Mouse (Mus musculus) small intestine, adult 2 months (tissue): ENCODE results near the gene Cant1. TPM values are rescaled to one million over a fixed set of nuclear protein-coding genes. Genes with fewer than 3 reads are reported as not detected.

Experiments
- H3K27ac ChIP-seq: fragments of 200-500 bp; 2 replicates; pipeline ENCODE4 v1.5.1; 2012; ENCODE audit warnings: low read depth, low read length, control low read depth, inconsistent platforms; ENCODE audit not compliant: insufficient read depth
- H3K27me3 ChIP-seq: fragments of 200-500 bp; 2 replicates; pipeline ENCODE4 v1.6.1; 2012; ENCODE audit warnings: mild to moderate bottlenecking, moderate library complexity, low read length, inconsistent platforms; ENCODE audit not compliant: control insufficient read depth, insufficient read depth
- H3K36me3 ChIP-seq: fragments of 200-500 bp; 2 replicates; pipeline ENCODE4 v1.6.1; 2012; ENCODE audit warnings: mild to moderate bottlenecking, low read length, control low read depth, inconsistent platforms; ENCODE audit not compliant: control insufficient read depth, insufficient read depth
- H3K4me1 ChIP-seq: fragments of 200-500 bp; 2 replicates; pipeline ENCODE4 v1.6.1; 2012; ENCODE audit warnings: low read length, inconsistent platforms, mixed read lengths; ENCODE audit not compliant: control insufficient read depth, insufficient read depth, insufficient read length
- H3K4me3 ChIP-seq: fragments of 200-500 bp; 2 replicates; pipeline ENCODE4 v1.5.1; 2012; ENCODE audit warnings: low read depth, mild to moderate bottlenecking, control low read depth, inconsistent platforms, low read length, moderate library complexity
- CTCF ChIP-seq: fragments of 200-500 bp; IDR thresholded peaks from 2 replicates; pipeline ENCODE4 v1.5.1; 2012; ENCODE audit warnings: low read depth, mild to moderate bottlenecking, control low read depth, inconsistent platforms, low read length, moderate library complexity, mixed read lengths; ENCODE audit not compliant: insufficient replicate concordance, insufficient read length; ENCODE audit errors: extremely low read depth
- POLR2A ChIP-seq: fragments of 200-500 bp; IDR thresholded peaks from 2 replicates; pipeline ENCODE4 v1.6.1; 2012; ENCODE audit warnings: low read depth, mild to moderate bottlenecking, control low read depth, inconsistent platforms, low read length, moderate library complexity
- WGBS: fragments of 180-500 bp; shearing (Covaris S2); methylation state at CpG from one replicate; pipeline ENCODE4 v1.1.7; 2018; 5-methylcytosine and 5-hydroxymethylcytosine counted together
- polyA plus RNA-seq: library from polyadenylated mRNA; depleted of rRNA; stranded (reverse); fragments of >200 nt; gene quantifications from 2 replicates; pipeline ENCODE4 v1.2.3, GENCODE M21; 2012

The Cant1 gene
- polyA plus RNA-seq, 1 experiment, result 158 TPM

DNA sequence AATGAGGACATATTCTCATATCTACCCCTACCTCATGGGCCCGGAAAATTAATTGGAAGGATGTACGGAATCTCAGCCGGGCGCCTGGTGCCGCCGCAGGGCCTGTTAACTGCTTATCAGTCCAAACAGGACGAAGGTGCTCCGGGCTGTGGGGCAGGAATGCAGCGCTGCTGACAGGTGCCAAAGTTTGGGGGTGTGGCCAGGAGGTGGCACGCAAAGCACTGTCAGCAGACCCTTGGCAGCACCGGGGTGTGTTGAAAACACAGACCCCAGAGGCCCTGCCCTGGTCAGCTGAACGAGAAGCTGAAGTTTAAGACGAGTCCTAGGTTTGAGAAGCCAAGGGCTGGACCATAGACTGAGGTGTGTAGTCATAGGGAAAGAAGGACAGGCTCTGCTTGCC, 23.8 kb upstream of the Cant1 start:
- no peak overlapping the region for H3K27ac ChIP-seq
- TF ChIP-seq POLR2A (no peak), CTCF (no peak)
- H3K27me3 ChIP-seq, result no peaks in the 10 kb centered on the region
- H3K4me1 ChIP-seq, result peaks cover 10% of the 10 kb centered on the region
- no peak overlapping the region for H3K4me3 ChIP-seq
- H3K36me3 ChIP-seq, result no peaks in the 10 kb centered on the region
- 34% methylated on average over 13 of the region's 13 CpGs for WGBS

DNA sequence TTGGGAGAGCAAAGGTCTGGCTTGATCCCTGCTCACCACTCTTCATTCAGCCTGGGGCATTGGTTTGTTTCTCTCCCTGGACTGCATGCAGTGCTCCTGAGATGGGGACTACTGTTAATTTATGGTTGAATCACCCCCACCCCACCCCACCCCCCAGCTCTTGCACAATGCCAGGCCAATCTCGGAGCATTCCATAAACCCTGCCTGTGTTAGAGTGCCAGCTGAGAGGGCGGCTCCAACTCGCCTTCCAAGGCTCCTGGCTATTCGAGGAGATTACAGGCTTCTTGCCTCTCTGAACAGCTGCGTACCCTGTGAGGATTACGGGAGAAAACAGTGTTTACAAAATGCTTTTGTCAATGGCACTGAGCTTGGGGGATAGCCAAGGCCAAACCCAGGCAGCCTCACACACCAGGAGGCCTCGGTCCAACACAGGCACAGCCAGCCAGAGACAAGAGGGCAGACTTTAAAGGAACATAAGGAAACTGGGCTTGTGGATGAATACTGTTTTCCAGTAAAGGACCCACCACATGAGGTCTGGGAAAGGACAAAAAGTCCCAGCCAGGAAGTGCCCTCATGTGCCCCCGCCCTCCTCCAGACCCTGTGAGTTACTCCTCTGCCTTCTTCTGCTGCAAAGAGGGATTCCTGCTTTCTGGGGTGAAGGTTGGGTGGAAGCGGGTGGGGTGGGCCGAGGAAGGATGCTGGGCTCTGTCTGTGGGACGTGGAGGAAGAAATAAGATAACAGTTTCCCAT, 20.0 kb upstream of the Cant1 start:
- peaks cover 19% of the 10 kb centered on the region for H3K4me1 ChIP-seq
- peak overlapping the region; percentile 44; the same call in 1 of the 2 replicates for H3K27ac ChIP-seq
- TF ChIP-seq CTCF (no peak), POLR2A (no peak)
- H3K36me3 ChIP-seq, result no peaks in the 10 kb centered on the region
- no peaks in the 10 kb centered on the region for H3K27me3 ChIP-seq
- no peak overlapping the region for H3K4me3 ChIP-seq
- 20% methylated on average over 11 of the region's 11 CpGs for WGBS

DNA sequence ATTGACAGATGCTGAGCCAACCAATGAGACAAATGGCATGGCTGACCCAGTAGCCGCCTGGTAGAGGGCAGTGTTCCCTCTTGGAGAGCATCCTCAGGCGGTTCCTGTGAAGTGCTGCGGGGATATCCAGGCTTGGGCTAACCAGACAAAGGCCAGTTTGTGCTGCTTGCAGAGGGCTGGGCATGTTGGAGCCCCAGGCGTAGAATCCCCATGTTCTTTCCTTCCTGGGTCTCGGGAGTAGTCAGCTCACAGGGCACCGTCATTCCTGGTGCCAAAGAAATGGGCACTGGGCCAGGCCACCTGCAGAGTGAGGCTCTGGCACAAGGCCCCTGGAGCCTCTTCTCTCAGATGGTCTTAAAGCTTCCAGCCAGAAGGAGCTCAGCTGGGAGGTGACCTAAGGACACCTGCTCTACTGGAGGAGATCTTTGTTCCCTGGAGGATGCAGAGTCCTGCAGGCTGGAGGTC, 17.6 kb upstream of the Cant1 start:
- 9% methylated on average over 6 of the region's 6 CpGs for WGBS
- Histone ChIP-seq H3K27ac (no peak overlapping the region), H3K36me3 (no peaks in the 10 kb centered on the region)

DNA sequence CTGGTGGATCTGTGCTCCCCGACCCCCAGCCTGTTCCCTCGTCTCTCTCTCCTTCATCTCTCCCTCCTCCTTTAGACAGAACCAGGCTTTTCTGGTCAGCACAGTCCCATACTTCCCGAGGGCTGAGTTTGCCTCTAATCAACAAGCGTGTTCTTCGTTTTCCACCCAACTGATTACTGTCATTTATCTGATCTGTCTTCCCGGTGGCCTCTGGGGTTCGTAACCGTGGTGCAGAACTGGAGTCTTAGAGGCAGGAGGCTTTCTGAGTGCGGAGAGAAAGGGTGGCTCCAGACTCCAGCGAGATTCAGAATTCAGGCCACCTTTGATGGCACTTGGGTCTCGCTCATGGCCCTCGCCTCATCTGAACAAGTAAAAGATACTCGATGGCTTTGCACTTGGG, 15.2 kb upstream of the Cant1 start:
- TF ChIP-seq CTCF (no peak), POLR2A (no peak)
- H3K27me3 ChIP-seq, result no peaks in the 10 kb centered on the region
- WGBS, result 55% methylated on average over 13 of the region's 13 CpGs
- peaks cover 12% of the 10 kb centered on the region for H3K4me1 ChIP-seq
- H3K4me3 ChIP-seq, result no peak overlapping the region
- no peaks in the 10 kb centered on the region for H3K36me3 ChIP-seq
- no peak overlapping the region for H3K27ac ChIP-seq

More for the DNA sequence above, 17.6 kb upstream of the Cant1 start:
- Histone ChIP-seq H3K27me3 (no peaks in the 10 kb centered on the region), H3K4me3 (no peak overlapping the region), H3K4me1 (peaks cover 13% of the 10 kb centered on the region)
- TF ChIP-seq POLR2A (no peak), CTCF (peak; percentile 10; the same call in 1 of the 2 replicates)

DNA sequence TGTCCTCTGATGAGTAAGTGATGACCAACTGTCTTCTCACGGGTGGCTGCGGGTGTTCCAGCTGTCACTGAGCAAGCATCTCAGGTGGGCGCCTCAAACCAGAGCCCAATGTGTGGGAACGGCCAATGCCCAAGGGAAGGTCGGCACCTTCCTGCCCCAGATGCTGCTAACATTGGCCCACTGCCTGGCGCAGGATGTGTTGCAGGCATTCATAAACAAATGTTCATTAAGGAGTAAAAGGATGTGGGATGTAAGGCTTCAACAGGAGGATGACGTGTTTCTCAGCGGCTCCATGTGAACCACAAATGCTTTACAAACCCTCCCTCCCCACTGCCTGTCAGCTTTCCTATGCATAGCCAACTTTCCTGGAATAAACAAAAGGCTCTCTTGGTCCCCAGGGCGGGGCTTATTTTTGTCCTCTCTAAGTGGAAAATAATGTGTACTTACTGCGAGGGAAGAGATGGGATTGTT, 14.5 kb upstream of the Cant1 start:
- no peaks in the 10 kb centered on the region for H3K36me3 ChIP-seq
- no peaks in the 10 kb centered on the region for H3K27me3 ChIP-seq
- no peak overlapping the region for H3K4me3 ChIP-seq
- H3K4me1 ChIP-seq, result peaks cover 8% of the 10 kb centered on the region
- H3K27ac ChIP-seq, result no peak overlapping the region; the same call in 1 of the 2 replicates
- no peak for TF ChIP-seq POLR2A
- no peak for TF ChIP-seq CTCF
- 73% methylated on average over 10 of the region's 10 CpGs for WGBS

DNA sequence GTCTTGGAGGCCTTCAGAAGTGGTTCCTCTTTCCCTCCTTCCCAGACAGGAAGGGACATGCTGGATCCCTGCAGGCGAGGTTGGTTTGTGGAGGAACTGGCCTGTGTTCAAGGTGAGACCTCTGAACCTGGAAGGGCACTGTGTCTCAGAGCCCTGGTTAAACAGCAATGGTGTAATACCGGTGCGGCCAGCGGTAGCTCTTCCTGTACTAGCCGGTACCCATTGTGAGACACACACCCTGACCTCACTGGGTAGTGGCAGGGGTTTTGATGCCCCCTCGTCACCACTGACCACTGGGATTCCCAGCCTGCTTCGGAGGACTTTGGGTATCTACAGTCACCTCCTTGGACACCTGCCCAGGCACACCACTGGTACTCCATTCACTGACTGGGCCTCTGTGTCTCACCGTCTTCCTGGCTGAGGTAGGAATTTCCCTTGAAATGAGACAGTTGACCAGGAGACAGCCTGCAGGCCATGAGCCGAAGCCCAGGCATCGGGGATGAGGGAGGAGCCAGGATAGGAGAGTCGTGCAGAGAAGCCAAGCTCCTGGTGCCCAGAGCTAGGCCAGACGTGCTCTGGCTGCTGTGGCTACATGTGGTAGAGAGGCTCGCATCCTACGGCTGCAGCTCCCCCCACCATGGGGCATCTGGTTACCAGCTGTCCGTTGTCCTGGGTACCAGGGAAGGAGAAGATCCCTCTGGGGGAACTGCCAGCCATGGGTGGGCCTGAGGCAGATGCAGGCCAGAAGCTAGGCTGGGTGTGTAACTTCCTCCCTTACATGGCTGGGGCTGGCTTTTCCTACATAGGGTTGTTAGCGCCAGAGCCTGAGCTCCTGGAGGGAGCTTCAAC, 12.4 kb upstream of the Cant1 start:
- H3K27me3 ChIP-seq, result no peaks in the 10 kb centered on the region
- H3K4me1 ChIP-seq, result peaks cover 4% of the 10 kb centered on the region; the same call in 1 of the 2 replicates
- TF ChIP-seq CTCF (no peak), POLR2A (no peak)
- no peaks in the 10 kb centered on the region for H3K36me3 ChIP-seq
- 82% methylated on average over 16 of the region's 16 CpGs for WGBS
- no peak overlapping the region for H3K27ac ChIP-seq
- H3K4me3 ChIP-seq, result no peak overlapping the region
